Mouse (Mus musculus) MEL (cell line): Measurements from ENCODE around the gene Ctxn2. TPM values are rescaled to one million over a fixed set of nuclear protein-coding genes. Genes with fewer than 3 reads are reported as not detected.

Experiments
- DNase-seq: peaks from one replicate; pipeline ENCODE4 v3.0.0; 2011; ENCODE audit warnings: low read depth, low spot score
- H3K27ac ChIP-seq: 2 replicates; pipeline ENCODE4 v1.5.1; 2012; ENCODE audit warnings: low read depth, mild to moderate bottlenecking, control low read depth, low read length, moderate library complexity; ENCODE audit not compliant: control insufficient read depth
- H3K27me3 ChIP-seq, 2 experiments: fragments of 150-350 bp in 1 of 2; sonication (generic) in 1 of 2; 2 replicates each; pipeline ENCODE4 v1.6.1; 2012; ENCODE audit warnings: low read length in 2 of 2, mild to moderate bottlenecking in 2 of 2, improper control_type of control experiment in 1 of 2, moderate library complexity in 1 of 2; ENCODE audit not compliant: insufficient read depth in 2 of 2, control insufficient read depth in 1 of 2
- H3K36me3 ChIP-seq, 2 experiments: 2 replicates each; pipeline ENCODE4 v1.6.1; 2012 to 2014; ENCODE audit warnings: low read length in 2 of 2, improper control_type of control experiment in 1 of 2, inconsistent platforms in 1 of 2, mild to moderate bottlenecking in 1 of 2; ENCODE audit not compliant: insufficient read depth in 2 of 2, control insufficient read depth in 1 of 2
- H3K4me1 ChIP-seq, 2 experiments: fragments of 150-350 bp in 1 of 2; sonication (generic) in 1 of 2; 2 replicates each; pipeline ENCODE4 v1.6.1; 2012; ENCODE audit warnings: low read length in 2 of 2, improper control_type of control experiment in 1 of 2, mild to moderate bottlenecking in 1 of 2; ENCODE audit not compliant: insufficient read depth in 2 of 2, control insufficient read depth in 1 of 2
- H3K4me3 ChIP-seq, 2 experiments: fragments of 150-350 bp in 1 of 2; sonication (generic) in 1 of 2; 2 replicates each; pipeline ENCODE4 v1.5.1; 2012; ENCODE audit warnings: low read depth in 2 of 2, low read length in 2 of 2, mild to moderate bottlenecking in 2 of 2, moderate library complexity in 2 of 2, control low read depth in 1 of 2, improper control_type of control experiment in 1 of 2; ENCODE audit not compliant: control insufficient read depth in 1 of 2, insufficient read depth in 1 of 2
- H3K79me2 ChIP-seq: 2 replicates; pipeline ENCODE4 v1.6.1; 2012; ENCODE audit warnings: mild to moderate bottlenecking, low read length, moderate library complexity; ENCODE audit not compliant: control insufficient read depth, poor library complexity, insufficient read depth
- H3K9ac ChIP-seq: 2 replicates; pipeline ENCODE4 v1.6.1; 2012; ENCODE audit warnings: low read depth, mild to moderate bottlenecking, control low read depth, low read length, moderate library complexity; ENCODE audit not compliant: control insufficient read depth, poor library complexity, severe bottlenecking
- H3K9me3 ChIP-seq: fragments of 150-350 bp; sonication (generic); replicated peaks from 2 replicates; pipeline ENCODE4 v1.6.1; 2012; ENCODE audit warnings: mild to moderate bottlenecking, low read length, improper control_type of control experiment, moderate library complexity; ENCODE audit not compliant: insufficient read depth
- BHLHE40 ChIP-seq: IDR thresholded peaks from 2 replicates; pipeline ENCODE4 v1.6.1; 2012; ENCODE audit warnings: low read depth, mild to moderate bottlenecking, inconsistent platforms, low read length, improper control_type of control experiment, borderline replicate concordance
- CHD2 ChIP-seq: IDR thresholded peaks from 2 replicates; pipeline ENCODE4 v1.6.1; 2011; ENCODE audit warnings: low read length, improper control_type of control experiment
- ELF1 ChIP-seq: IDR thresholded peaks from 2 replicates; pipeline ENCODE4 v1.6.1; 2014; ENCODE audit warnings: low read depth, mild to moderate bottlenecking, inconsistent platforms, low read length, improper control_type of control experiment, moderate library complexity
- EP300 ChIP-seq, 2 experiments: IDR thresholded peaks; 2 replicates each; pipeline ENCODE4 v1.6.1; 2011; ENCODE audit warnings: improper control_type of control experiment in 2 of 2, low read length in 2 of 2, low read depth in 1 of 2, mild to moderate bottlenecking in 1 of 2
- ETS1 ChIP-seq: IDR thresholded peaks from 2 replicates; pipeline ENCODE4 v1.6.1; 2012; ENCODE audit warnings: low read depth, mild to moderate bottlenecking, inconsistent platforms, low read length, improper control_type of control experiment, moderate library complexity
- GATA1 ChIP-seq: IDR thresholded peaks from 2 replicates; pipeline ENCODE4 v1.6.1; 2011; ENCODE audit warnings: low read depth, low read length, improper control_type of control experiment
- HCFC1 ChIP-seq: IDR thresholded peaks from 2 replicates; pipeline ENCODE4 v1.6.1; 2012; ENCODE audit warnings: low read depth, mild to moderate bottlenecking, inconsistent platforms, low read length, improper control_type of control experiment, moderate library complexity
- JUND ChIP-seq: IDR thresholded peaks from 2 replicates; pipeline ENCODE4 v1.6.1; 2011; ENCODE audit warnings: low read depth, mild to moderate bottlenecking, improper control_type of control experiment, low read length
- KAT2A ChIP-seq: conservative IDR thresholded peaks from 2 replicates; pipeline ENCODE4 v1.6.1; 2012; ENCODE audit warnings: low read depth, low read length, improper control_type of control experiment, inconsistent platforms
- MAFK ChIP-seq: IDR thresholded peaks from 2 replicates; pipeline ENCODE4 v1.6.1; 2011; ENCODE audit warnings: low read depth, mild to moderate bottlenecking, low read length, improper control_type of control experiment, borderline replicate concordance
- MAZ ChIP-seq: IDR thresholded peaks from 2 replicates; pipeline ENCODE4 v1.6.1; 2012; ENCODE audit warnings: low read depth, mild to moderate bottlenecking, inconsistent platforms, low read length, improper control_type of control experiment
- MXI1 ChIP-seq: IDR thresholded peaks from 2 replicates; pipeline ENCODE4 v1.6.1; 2011; ENCODE audit warnings: mild to moderate bottlenecking, low read depth, low read length, improper control_type of control experiment
- MYC ChIP-seq: IDR thresholded peaks from 2 replicates; pipeline ENCODE4 v1.6.1; 2011; ENCODE audit warnings: low read depth, mild to moderate bottlenecking, low read length, improper control_type of control experiment, moderate library complexity
- NELFE ChIP-seq: IDR thresholded peaks from 2 replicates; pipeline ENCODE4 v1.6.1; 2011; ENCODE audit warnings: low read depth, low read length, improper control_type of control experiment
- POLR2AphosphoS5 ChIP-seq: IDR thresholded peaks from 2 replicates; pipeline ENCODE4 v1.6.1; 2012; ENCODE audit warnings: low read depth, borderline replicate concordance, mild to moderate bottlenecking, inconsistent platforms, low read length, moderate library complexity, mixed read lengths
- RCOR1 ChIP-seq: IDR thresholded peaks from 2 replicates; pipeline ENCODE4 v1.6.1; 2012; ENCODE audit warnings: low read depth, mild to moderate bottlenecking, inconsistent platforms, low read length, improper control_type of control experiment
- SMC3 ChIP-seq: IDR thresholded peaks from 2 replicates; pipeline ENCODE4 v1.6.1; 2011; ENCODE audit warnings: low read depth, low read length, improper control_type of control experiment
- TAL1 ChIP-seq: IDR thresholded peaks from 2 replicates; pipeline ENCODE4 v1.6.1; 2012; ENCODE audit warnings: mild to moderate bottlenecking, inconsistent platforms, low read length, moderate library complexity, mixed read lengths
- TBP ChIP-seq: IDR thresholded peaks from 2 replicates; pipeline ENCODE4 v1.8.0; 2011; ENCODE audit warnings: low read depth, low read length, improper control_type of control experiment
- TCF12 ChIP-seq: IDR thresholded peaks from 2 replicates; pipeline ENCODE4 v1.6.1; 2014; ENCODE audit warnings: low read depth, mild to moderate bottlenecking, inconsistent platforms, low read length, improper control_type of control experiment, moderate library complexity
- USF1 ChIP-seq: IDR thresholded peaks from 2 replicates; pipeline ENCODE4 v1.6.1; 2014; ENCODE audit warnings: low read depth, mild to moderate bottlenecking, inconsistent platforms, low read length, improper control_type of control experiment, moderate library complexity
- USF2 ChIP-seq, 2 experiments: IDR thresholded peaks; 2 replicates each; pipeline ENCODE4 v1.6.1; 2011 to 2012; ENCODE audit warnings: improper control_type of control experiment in 2 of 2, low read length in 2 of 2, borderline replicate concordance in 1 of 2, inconsistent platforms in 1 of 2, low read depth in 1 of 2, mild to moderate bottlenecking in 1 of 2; ENCODE audit not compliant: insufficient read depth in 1 of 2
- ZC3H11A ChIP-seq: IDR thresholded peaks from 2 replicates; pipeline ENCODE4 v1.6.1; 2012; ENCODE audit warnings: low read depth, mild to moderate bottlenecking, inconsistent platforms, low read length, improper control_type of control experiment
- polyA plus RNA-seq, 2 experiments: library from polyadenylated mRNA; stranded (reverse) in 1 of 2; unstranded in 1 of 2; fragments of >175 nt in 1 of 2; fragments of >200 nt in 1 of 2; gene quantifications; 2 replicates each; pipeline versions ENCODE4 v1.2.1 to v1.2.4; 2012; ENCODE audit warnings: low replicate concordance in 2 of 2, low read depth in 1 of 2; ENCODE audit not compliant: insufficient read length in 2 of 2, insufficient read depth in 1 of 2, missing spikeins in 1 of 2
- total RNA-seq: library from RNA; depleted of rRNA; stranded (reverse); fragments of 300-350 nt; gene quantifications from 2 replicates; pipeline ENCODE4 v1.2.3, GENCODE M21; 2012

The Ctxn2 gene
- total and polyA plus RNA-seq, 3 experiments, result not detected

DNA sequence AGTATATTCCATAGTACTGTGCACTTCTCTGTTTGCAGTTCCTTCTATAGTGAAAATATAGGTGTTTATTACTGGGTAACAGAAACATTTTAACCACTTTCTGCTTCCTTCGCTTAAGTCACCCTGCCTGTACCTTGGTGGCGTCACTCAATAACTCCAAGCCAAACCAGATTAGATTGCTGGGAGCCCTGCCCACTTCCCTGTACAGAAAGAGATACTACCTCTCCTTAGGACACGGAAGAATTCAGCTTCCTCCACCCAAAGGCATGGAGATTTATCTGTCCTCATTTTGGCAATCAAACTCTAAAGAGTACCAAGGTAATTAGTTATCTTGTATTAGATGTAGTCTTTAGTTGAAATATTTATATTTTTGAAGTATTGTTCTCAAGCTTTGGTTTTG is 9.7 kb upstream of the Ctxn2 start:
- Histone ChIP-seq H3K79me2 (peaks cover 19% of the 10 kb centered on the region), H3K27ac (no peak overlapping the region), H3K9ac (no peak overlapping the region), H3K27me3 (no peaks in the 10 kb centered on the region; a peak in 1 of 4 replicates), H3K36me3 (peaks cover 0 to 21% of the 10 kb centered on the region in 2 experiments; a peak in 2 of 4 replicates), H3K9me3 (no peaks in the 10 kb centered on the region), H3K4me3 (peak overlapping the region in 1 of 2 experiments; percentile 0; a peak in 1 of 4 replicates), H3K4me1 (peaks cover 2 to 16% of the 10 kb centered on the region in 2 experiments; a peak in 3 of 4 replicates)
- TF ChIP-seq BHLHE40, result no peak
- TF ChIP-seq ETS1, result peak; percentile 73
- TF ChIP-seq USF2 (IDR thresholded peaks at IDR 0.05; ENCODE audit: borderline replicate concordance in 1 of 2, insufficient read depth in 1 of 2, low read depth in 1 of 2, low read length in 2 of 2), result no peak
- peak; percentile 59 for TF ChIP-seq GATA1
- TF ChIP-seq ELF1, result peak; percentile 66
- no peak for TF ChIP-seq JUND
- TF ChIP-seq HCFC1, result no peak
- TF ChIP-seq MYC, result no peak
- peak; percentile 67 for DNase-seq

DNA sequence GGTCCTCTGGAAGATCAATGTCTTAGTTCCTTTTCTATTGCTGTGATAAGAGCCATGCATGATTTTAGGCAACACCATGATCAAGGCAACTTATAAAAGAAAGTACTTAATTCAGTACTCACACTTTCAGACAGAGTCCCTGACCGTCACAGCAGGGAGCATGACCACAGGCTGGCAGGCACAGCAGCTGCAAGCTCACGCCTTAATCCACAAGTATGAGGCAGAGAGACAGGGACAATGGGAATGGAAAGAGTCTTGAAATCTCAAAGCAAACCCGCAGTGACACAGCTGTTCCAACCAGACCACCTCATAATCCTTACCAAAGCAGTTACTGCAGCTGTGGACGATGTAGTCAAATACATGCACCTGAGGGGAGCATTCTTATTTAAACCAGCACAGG is 2.4 kb upstream of the Ctxn2 start:
- Histone ChIP-seq H3K4me3 (no peak overlapping the region), H3K9me3 (no peaks in the 10 kb centered on the region), H3K27me3 (no peaks in the 10 kb centered on the region; a peak in 2 of 4 replicates), H3K36me3 (no peaks in the 10 kb centered on the region), H3K27ac (no peak overlapping the region), H3K9ac (no peak overlapping the region), H3K79me2 (no peaks in the 10 kb centered on the region), H3K4me1 (no peaks in the 10 kb centered on the region)
- TF ChIP-seq NELFE (no peak), MYC (no peak), KAT2A (no peak), TCF12 (no peak), RCOR1 (no peak), EP300 (IDR thresholded peaks at IDR 0.05; ENCODE audit: low read depth in 1 of 2, low read length in 2 of 2) (no peak), MAZ (no peak), TAL1 (no peak), SMC3 (no peak), TBP (no peak), GATA1 (no peak), MXI1 (no peak), ZC3H11A (no peak), MAFK (no peak), USF1 (no peak), POLR2AphosphoS5 (no peak), CHD2 (no peak)
- DNase-seq, result no peak
